In genomic region chr6:135011734-135012116, GRCm38 (mm10) we compare ENCODE assay signal across 8 mouse cellular contexts. TPM values are rescaled to one million over a fixed set of nuclear protein-coding genes. Genes with fewer than 3 reads are reported as not detected.
DNase-seq lines count a peak whose midpoint lies in the region; ATAC-seq and TF ChIP-seq lines count a peak whose summit lies in the region.

No protein-coding gene starts in this region.

- H3K36me3 ChIP-seq in embryonic facial prominence, embryonic 15.5 days: peaks cover 33% of the 10 kb centered on the region
- H3K36me3 ChIP-seq in limb, embryonic 10.5 days: peaks cover 37% of the 10 kb centered on the region
- H3K36me3 ChIP-seq in neural tube, embryonic 13.5 days: peaks cover 34% of the 10 kb centered on the region

- peak overlapping the region; percentile 69 for H3K9ac ChIP-seq in embryonic facial prominence, embryonic 15.5 days
- peak overlapping the region; percentile 82 for H3K9ac ChIP-seq in neural tube, embryonic 13.5 days

- no peak for TF ChIP-seq CTCF in lung, adult 2 months (IDR thresholded peaks at IDR 0.05; ENCODE audit: insufficient read depth, low read length)

- no peaks in the 10 kb centered on the region for H3K27me3 ChIP-seq in embryonic facial prominence, embryonic 15.5 days
- H3K27me3 ChIP-seq in limb, embryonic 10.5 days (ENCODE audit: low read depth, poor library complexity, severe bottlenecking): no peaks in the 10 kb centered on the region
- no peaks in the 10 kb centered on the region for H3K27me3 ChIP-seq in neural tube, embryonic 13.5 days

- H3K4me3 ChIP-seq in lung, adult 2 months (replicated peaks; ENCODE audit: extremely low read depth, low read depth, low read length): peak overlapping the region; percentile 57
- H3K4me3 ChIP-seq in embryonic facial prominence, embryonic 15.5 days (replicated peaks): peak overlapping the region; percentile 82
- peak overlapping the region; percentile 78 for H3K4me3 ChIP-seq in limb, embryonic 10.5 days
- peak overlapping the region; percentile 68 for H3K4me3 ChIP-seq in neural tube, embryonic 13.5 days

- peak overlapping the region; percentile 71 for H3K4me2 ChIP-seq in embryonic facial prominence, embryonic 15.5 days (replicated peaks)
- H3K4me2 ChIP-seq in neural tube, embryonic 13.5 days: peak overlapping the region; percentile 70

- no peak overlapping the region for H3K27ac ChIP-seq in embryonic facial prominence, embryonic 15.5 days (replicated peaks)
- peak overlapping the region; percentile 85 for H3K27ac ChIP-seq in limb, embryonic 10.5 days
- 0 out of 2 replicates have a peak overlapping the region, but pooled peaks have one; percentile 43 for H3K27ac ChIP-seq in neural tube, embryonic 13.5 days (replicated peaks)

- no peaks in the 10 kb centered on the region for H3K9me3 ChIP-seq in embryonic facial prominence, embryonic 15.5 days (replicated peaks)
- H3K9me3 ChIP-seq in limb, embryonic 10.5 days (replicated peaks): no peaks in the 10 kb centered on the region
- no peaks in the 10 kb centered on the region for H3K9me3 ChIP-seq in neural tube, embryonic 13.5 days

- ATAC-seq in embryonic facial prominence, embryonic 15.5 days (ENCODE audit: insufficient number of reproducible peaks, low FRiP score, low TSS enrichment, low read depth): no peak
- peak; percentile 78 for ATAC-seq in neural tube, embryonic 13.5 days (ENCODE audit: low read depth)

- no peak for TF ChIP-seq POLR2A in lung, adult 2 months (IDR thresholded peaks at IDR 0.05; ENCODE audit: borderline replicate concordance, extremely low read depth, low read depth, low read length)

- H3K4me1 ChIP-seq in lung, adult 2 months (ENCODE audit: control insufficient read depth, insufficient read depth, low read length): peaks cover 3% of the 10 kb centered on the region; the same call in 1 of the 2 replicates
- H3K4me1 ChIP-seq in embryonic facial prominence, embryonic 15.5 days: peaks cover 7% of the 10 kb centered on the region
- H3K4me1 ChIP-seq in limb, embryonic 10.5 days: peaks cover 7% of the 10 kb centered on the region
- H3K4me1 ChIP-seq in neural tube, embryonic 13.5 days (replicated peaks): peaks cover 11% of the 10 kb centered on the region

- no peak for DNase-seq in lung, adult 2 months
- no peak for DNase-seq in lung, postnatal 36 days
- no peak for DNase-seq in limb, embryonic 10.5 days (ENCODE audit: low spot score)
- no peak for DNase-seq in gastrocnemius, postnatal 4 days (ENCODE audit: low spot score in 2 of 2)
- DNase-seq in left cerebral cortex, adult 18-20 months (ENCODE audit: low spot score in 2 of 2): no peak
- no peak for DNase-seq in adrenal gland, postnatal 36 days

- 1% methylated on average over 14 of the region's 14 CpGs for WGBS in lung, adult 2 months
- WGBS in embryonic facial prominence, embryonic 15.5 days: under 1% methylated on average over 14 of the region's 14 CpGs
- 3% methylated on average over 14 of the region's 14 CpGs for WGBS in limb, embryonic 10.5 days
- 2% methylated on average over 14 of the region's 14 CpGs for WGBS in neural tube, embryonic 13.5 days

RNA-seq across cellular contexts. Expression of gene Ddx47, which starts 0.3 kb away (rescaled TPM):
- polyA plus RNA-seq in lung, adult 2 months (2012; rRNA removed): 35.8 and 55.7 TPM in 2 replicates
- 101 and 108 TPM in 2 replicates for polyA plus RNA-seq in embryonic facial prominence, embryonic 15.5 days (2015; fragmentation: Nextera tagmentation; extraction: Ambion mirVana)
- 129 and 134 TPM in 2 replicates for polyA plus RNA-seq in limb, embryonic 10.5 days (2016; fragmentation: Nextera tagmentation; extraction: Ambion mirVana)
- polyA plus RNA-seq in neural tube, embryonic 13.5 days (2015; fragmentation: Nextera tagmentation; extraction: Ambion mirVana): 77.3 and 89.1 TPM in 2 replicates
- 10 to 100 TPM; 42.1 to 53.6 TPM for total RNA-seq in gastrocnemius, postnatal 4 days (2021)
- total RNA-seq in left cerebral cortex, adult 18-20 months (2021): 10 to 100 TPM; 58.3 to 59.1 TPM
- total RNA-seq in adrenal gland, postnatal 36 days (2021): 10 to 100 TPM; 63.1 to 63.2 TPM

RNA-seq across cellular contexts. Expression of gene Apold1, which starts 30.2 kb away (rescaled TPM):
- 1.2 and 1.7 TPM in 2 replicates for polyA plus RNA-seq in lung, adult 2 months (2012; rRNA removed)
- polyA plus RNA-seq in embryonic facial prominence, embryonic 15.5 days (2015; fragmentation: Nextera tagmentation; extraction: Ambion mirVana): 4.6 and 5.0 TPM in 2 replicates
- polyA plus RNA-seq in limb, embryonic 10.5 days (2016; fragmentation: Nextera tagmentation; extraction: Ambion mirVana): 2.4 and 3.1 TPM in 2 replicates
- 3.0 and 4.6 TPM in 2 replicates for polyA plus RNA-seq in neural tube, embryonic 13.5 days (2015; fragmentation: Nextera tagmentation; extraction: Ambion mirVana)
- total RNA-seq in gastrocnemius, postnatal 4 days (2021): 1 to 10 TPM; 7.0 to 7.6 TPM
- total RNA-seq in left cerebral cortex, adult 18-20 months (2021): 1 to 10 TPM; 4.6 to 4.8 TPM
- total RNA-seq in adrenal gland, postnatal 36 days (2021): 1 to 10 TPM; 4.5 to 5.5 TPM

RNA-seq across cellular contexts. Expression of gene Gprc5a, which starts 53.7 kb away (rescaled TPM):
- polyA plus RNA-seq in lung, adult 2 months (2012; rRNA removed): 281 and 352 TPM in 2 replicates
- 6.8 and 8.3 TPM in 2 replicates for polyA plus RNA-seq in embryonic facial prominence, embryonic 15.5 days (2015; fragmentation: Nextera tagmentation; extraction: Ambion mirVana)
- 1.4 and 1.9 TPM in 2 replicates for polyA plus RNA-seq in limb, embryonic 10.5 days (2016; fragmentation: Nextera tagmentation; extraction: Ambion mirVana)
- polyA plus RNA-seq in neural tube, embryonic 13.5 days (2015; fragmentation: Nextera tagmentation; extraction: Ambion mirVana): 1.8 and 2.0 TPM in 2 replicates
- 1 to 10 TPM; 1.3 to 1.5 TPM for total RNA-seq in gastrocnemius, postnatal 4 days (2021)
- under 1 TPM; 0.26 to 0.79 TPM for total RNA-seq in left cerebral cortex, adult 18-20 months (2021)
- total RNA-seq in adrenal gland, postnatal 36 days (2021): 1 to 10 TPM in 1 of 2 experiments, under 1 TPM in 1; 0.72 to 1.1 TPM

Comparison
In these comparisons a context has a peak if more than half of its experiments do, and no peak if none do; other contexts are left out.
1. RNA of gene Gprc5a, which starts 53.7 kb away (polyA plus RNA-seq): 281 to 352 TPM in lung, adult 2 months; 6.8 to 8.3 TPM in embryonic facial prominence, embryonic 15.5 days, 1.8 to 2.0 TPM in neural tube, embryonic 13.5 days and 1.4 to 1.9 TPM in limb, embryonic 10.5 days; every median in the first group is over 10 times any median in the second.
2. Peak in every context shown above with its lines, with median percentiles within 50 percentile points of each other: H3K4me3 ChIP-seq.